Mouse (Mus musculus): ENCODE measurements at regions not wholly inside any gene's neighbourhood (a gene's known extent, or its start where the extent isn't known, plus 50 kb on each side); places are given as distances from the start of the nearest gene placed in this dataset.

DNA sequence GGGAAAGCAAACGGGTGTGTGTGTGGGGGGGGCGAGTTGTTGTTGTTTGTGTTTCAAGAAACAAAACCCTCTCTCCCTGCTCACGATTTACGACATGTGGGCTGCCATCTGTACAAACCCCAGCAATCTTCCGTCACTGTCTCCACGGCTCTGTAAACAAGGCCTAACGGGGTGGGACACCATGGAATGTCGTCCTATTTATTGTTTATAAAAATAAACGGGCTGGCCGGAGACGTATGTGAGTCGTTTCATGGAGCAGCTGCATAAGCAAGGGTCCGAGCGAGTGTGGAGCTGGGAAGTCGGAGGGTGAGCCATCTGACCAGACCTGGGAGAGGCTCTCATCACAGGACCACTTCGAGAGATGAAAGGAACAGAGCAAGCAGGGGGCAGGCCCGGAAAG lies 141.4 kb upstream of the Sall1 start:
- TF ChIP-seq CTCF (IDR thresholded peaks at IDR 0.05; ENCODE audit: low read depth) (no peak), EP300 (IDR thresholded peaks at IDR 0.05; ENCODE audit: low read depth) (no peak)
